In the genomic region with DNA sequence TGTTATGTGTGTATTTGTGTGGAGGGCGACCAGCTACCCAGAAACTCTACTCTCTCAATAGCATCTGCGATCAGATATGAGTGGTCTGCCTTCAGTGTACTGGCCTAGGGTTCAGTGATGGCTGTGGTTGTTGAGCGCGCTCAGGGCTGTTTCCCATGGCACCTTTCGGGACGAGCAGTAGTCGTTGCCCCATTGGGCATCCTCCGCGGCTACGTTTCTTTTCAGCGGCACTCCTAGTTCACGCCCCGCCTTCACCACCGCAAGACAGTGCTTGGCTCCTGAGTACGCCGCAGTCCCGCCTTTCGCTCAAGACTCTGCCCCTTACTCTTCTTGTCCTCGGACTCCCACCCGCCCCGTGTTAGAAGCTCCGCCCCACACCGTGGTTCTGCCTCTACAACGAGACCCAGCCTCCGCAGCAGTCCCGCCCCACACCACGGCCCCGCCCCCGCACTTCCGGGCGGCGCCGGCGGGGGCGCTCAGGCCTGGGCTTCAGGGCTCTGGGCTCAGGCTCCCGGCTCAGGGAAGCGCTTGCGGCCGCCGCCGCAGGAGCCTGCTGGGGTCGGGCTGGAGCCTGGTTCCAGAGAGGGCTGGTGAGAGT, we compare ENCODE assay signal across 8 mouse cellular contexts. TPM values are rescaled to one million over a fixed set of nuclear protein-coding genes. Genes with fewer than 3 reads are reported as not detected.
A peak's percentile ranks its signal among the peaks of the same experiment; 100 is the strongest.
DNase-seq lines count a peak whose midpoint lies in the region; ATAC-seq and TF ChIP-seq lines count a peak whose summit lies in the region.

A gene (plus strand): TSS at position 450 of the 598 bp plus-strand sequence.

- no peaks in the 10 kb centered on the region for H3K9me3 ChIP-seq in kidney, embryonic 14.5 days (ENCODE audit: control insufficient read depth, low read length)
- no peaks in the 10 kb centered on the region for H3K9me3 ChIP-seq in limb, embryonic 15.5 days

- peaks cover 7% of the 10 kb centered on the region; the same call in 1 of the 2 replicates for H3K36me3 ChIP-seq in kidney, embryonic 14.5 days (ENCODE audit: control insufficient read depth, insufficient read depth, low read length)
- H3K36me3 ChIP-seq in limb, embryonic 15.5 days: peaks cover 7% of the 10 kb centered on the region

- H3K27ac ChIP-seq in bone marrow macrophage, adult 2 months (ENCODE audit: insufficient read depth, low read depth, low read length): peak within 1 kb of the TSS; percentile 66
- H3K27ac ChIP-seq in embryonic fibroblast, embryonic 13.5 days (ENCODE audit: insufficient read depth, low read length): peak within 1 kb of the TSS; percentile 78
- peak within 1 kb of the TSS; percentile 91 for H3K27ac ChIP-seq in kidney, embryonic 14.5 days (ENCODE audit: low read depth, low read length)
- peak within 1 kb of the TSS; percentile 96 for H3K27ac ChIP-seq in limb, embryonic 15.5 days

- peak within 1 kb of the TSS; percentile 97 for H3K9ac ChIP-seq in kidney, embryonic 14.5 days (ENCODE audit: low read depth, low read length)
- peak within 1 kb of the TSS; percentile 98 for H3K9ac ChIP-seq in limb, embryonic 15.5 days

- H3K4me2 ChIP-seq in kidney, embryonic 14.5 days (replicated peaks; ENCODE audit: low read depth, low read length): peak within 1 kb of the TSS; percentile 72
- peak within 1 kb of the TSS; percentile 66 for H3K4me2 ChIP-seq in limb, embryonic 15.5 days

- no peak for TF ChIP-seq CTCF in bone marrow macrophage, adult 2 months (IDR thresholded peaks at IDR 0.05; ENCODE audit: low read depth, low read length)
- no peak for TF ChIP-seq CTCF in embryonic fibroblast, embryonic 13.5 days (IDR thresholded peaks at IDR 0.05; ENCODE audit: borderline replicate concordance, insufficient read depth, low read length)

- WGBS in kidney, embryonic 14.5 days: under 1% methylated on average over 42 of the region's 42 CpGs
- 1% methylated on average over 42 of the region's 42 CpGs for WGBS in limb, embryonic 15.5 days

- peak; percentile 99 for DNase-seq in A20 (ENCODE audit: low read depth, low spot score)
- DNase-seq in heart, adult 9 months (ENCODE audit: low spot score in 2 of 2): peak; percentile 93 to 94
- peak; percentile 87 to 90 for DNase-seq in monocyte, adult 2 months (ENCODE audit: low read depth in 1 of 2, low spot score in 2 of 2)
- peak; percentile 96 to 97 for DNase-seq in spleen, postnatal 36 days (ENCODE audit: low spot score in 2 of 2)

- H3K4me3 ChIP-seq in bone marrow macrophage, adult 2 months (ENCODE audit: insufficient read depth, low read length): peak within 1 kb of the TSS; percentile 77
- peak within 1 kb of the TSS; percentile 99 for H3K4me3 ChIP-seq in embryonic fibroblast, embryonic 13.5 days (ENCODE audit: insufficient read depth, low read length)
- peak within 1 kb of the TSS; percentile 90 for H3K4me3 ChIP-seq in kidney, embryonic 14.5 days (ENCODE audit: low read length)
- peak within 1 kb of the TSS; percentile 97 for H3K4me3 ChIP-seq in limb, embryonic 15.5 days

- no peaks in the 10 kb centered on the region for H3K27me3 ChIP-seq in kidney, embryonic 14.5 days (ENCODE audit: control insufficient read depth, insufficient read depth, low read length)
- H3K27me3 ChIP-seq in limb, embryonic 15.5 days: no peaks in the 10 kb centered on the region

- H3K4me1 ChIP-seq in bone marrow macrophage, adult 2 months (ENCODE audit: control insufficient read depth, insufficient read depth, low read length): peaks cover 10% of the 10 kb centered on the region; the same call in 1 of the 2 replicates
- peaks cover 9% of the 10 kb centered on the region for H3K4me1 ChIP-seq in embryonic fibroblast, embryonic 13.5 days (ENCODE audit: control insufficient read depth, insufficient read depth, low read length)
- peaks cover 15% of the 10 kb centered on the region for H3K4me1 ChIP-seq in kidney, embryonic 14.5 days (ENCODE audit: control insufficient read depth, insufficient read depth, low read length)
- H3K4me1 ChIP-seq in limb, embryonic 15.5 days: peaks cover 25% of the 10 kb centered on the region

- no peak for TF ChIP-seq POLR2A in bone marrow macrophage, adult 2 months (IDR thresholded peaks at IDR 0.05; ENCODE audit: borderline replicate concordance, low read depth, low read length)
- TF ChIP-seq POLR2A in embryonic fibroblast, embryonic 13.5 days (IDR thresholded peaks at IDR 0.05; ENCODE audit: low read depth, low read length): peak; percentile 87

- peak; percentile 98 for ATAC-seq in kidney, embryonic 14.5 days (ENCODE audit: low FRiP score, low TSS enrichment)
- peak; percentile 98 for ATAC-seq in limb, embryonic 15.5 days (ENCODE audit: insufficient number of reproducible peaks, low FRiP score, low TSS enrichment, low read depth)

RNA-seq across cellular contexts. Expression of the gene that starts here (rescaled TPM):
- polyA plus RNA-seq in bone marrow macrophage, adult 2 months (2012; ENCODE audit: insufficient read depth, insufficient read length, missing spikeins): 31.6 and 40.1 TPM in 2 replicates
- 34.4 and 50.5 TPM in 2 replicates for polyA plus RNA-seq in embryonic fibroblast, embryonic 13.5 days (2011; ENCODE audit: insufficient read length, low read depth, missing spikeins)
- 8.9 and 10.2 TPM in 2 replicates for polyA plus RNA-seq in kidney, embryonic 14.5 days (2014; fragmentation: Nextera tagmentation; extraction: Ambion mirVana)
- 9.3 TPM in 2 replicates for polyA plus RNA-seq in limb, embryonic 15.5 days (2015; fragmentation: Nextera tagmentation; extraction: Ambion mirVana)

Comparison
In these comparisons a context has a peak if more than half of its experiments do, and no peak if none do; other contexts are left out.
1. Peak in every context shown above with its lines: DNase-seq, ATAC-seq, H3K4me3 ChIP-seq and H3K27ac ChIP-seq.